Mouse (Mus musculus) neural tube, embryonic 13.5 days (tissue): ENCODE data around the gene Rpl38. TPM values are rescaled to one million over a fixed set of nuclear protein-coding genes. Genes with fewer than 3 reads are reported as not detected.

Source experiments
- ATAC-seq: fragments of 200-750 bp; cut with Nextera tagmentation; 2 replicates; pipeline ENCODE4 v1.8.0; 2017; ENCODE audit warnings: low read depth, mild to moderate bottlenecking, moderate TSS enrichment, moderate library complexity
- H3K27ac ChIP-seq: fragments of 300-500 bp; sonication (generic); replicated peaks from 2 replicates; pipeline ENCODE4 v1.5.1; 2015; ENCODE audit warnings: moderate library complexity, mild to moderate bottlenecking, inconsistent platforms
- H3K27me3 ChIP-seq: fragments of 300-500 bp; sonication (generic); 2 replicates; pipeline ENCODE4 v1.6.1; 2015; ENCODE audit warnings: mild to moderate bottlenecking, inconsistent platforms
- H3K36me3 ChIP-seq: fragments of 300-500 bp; sonication (generic); 2 replicates; pipeline ENCODE4 v1.6.1; 2015; ENCODE audit warnings: mild to moderate bottlenecking, inconsistent platforms
- H3K4me1 ChIP-seq: fragments of 300-500 bp; sonication (generic); replicated peaks from 2 replicates; pipeline ENCODE4 v1.6.1; 2015; ENCODE audit warnings: inconsistent platforms
- H3K4me2 ChIP-seq: fragments of 300-500 bp; sonication (generic); 2 replicates; pipeline ENCODE4 v1.6.1; 2015; ENCODE audit warnings: inconsistent platforms, mild to moderate bottlenecking, moderate library complexity
- H3K4me3 ChIP-seq: fragments of 300-500 bp; sonication (generic); 2 replicates; pipeline ENCODE4 v1.5.1; 2015; ENCODE audit warnings: mild to moderate bottlenecking, inconsistent platforms
- H3K9ac ChIP-seq: fragments of 300-500 bp; sonication (generic); 2 replicates; pipeline ENCODE4 v1.6.1; 2015; ENCODE audit warnings: moderate library complexity, mild to moderate bottlenecking, inconsistent platforms
- H3K9me3 ChIP-seq: fragments of 300-500 bp; sonication (generic); 2 replicates; pipeline ENCODE4 v1.6.1; 2016; ENCODE audit warnings: inconsistent platforms
- WGBS: fragments of 180-500 bp; shearing (Covaris S2); methylation state at CpG from one replicate; pipeline ENCODE4 v1.1.7; 2015; 5-methylcytosine and 5-hydroxymethylcytosine counted together
- polyA plus RNA-seq: library from polyadenylated mRNA; unstranded; fragments of >200 nt; fragmentation: Nextera tagmentation; extraction: Ambion mirVana; gene quantifications from 2 replicates; pipeline ENCODE4 v1.2.1, GENCODE M21; 2015

Gene Rpl38
- polyA plus RNA-seq, 1 experiment from 2014 or later, result 850 TPM

DNA sequence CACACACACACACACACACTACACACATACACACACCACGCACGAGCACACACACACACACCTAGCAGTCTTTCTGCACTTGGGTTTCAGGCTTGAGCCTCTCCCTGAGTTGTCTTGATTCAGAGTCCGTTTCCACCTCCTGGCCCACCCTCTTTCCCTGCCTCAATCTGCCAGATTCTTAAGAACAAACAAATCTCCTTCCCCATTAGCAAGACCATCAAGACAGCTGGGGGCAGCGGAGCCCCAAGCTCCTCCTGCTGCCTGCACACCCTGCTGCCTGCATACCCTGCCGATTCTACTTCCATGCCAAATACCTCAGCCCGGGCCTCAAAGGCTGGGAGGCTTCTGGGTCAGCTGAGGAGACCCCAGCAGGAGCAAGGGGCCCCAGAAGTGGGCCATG, 27.7 kb upstream of the Rpl38 start:
- H3K27me3 ChIP-seq, result peaks cover 24% of the 10 kb centered on the region
- H3K9ac ChIP-seq, result no peak overlapping the region
- H3K4me2 ChIP-seq, result no peak overlapping the region
- H3K9me3 ChIP-seq, result no peaks in the 10 kb centered on the region
- WGBS, result 35% methylated on average over 6 of the region's 6 CpGs
- ATAC-seq, result no peak
- no peaks in the 10 kb centered on the region for H3K36me3 ChIP-seq
- no peak overlapping the region for H3K4me3 ChIP-seq
- H3K27ac ChIP-seq, result 0 out of 2 replicates have a peak overlapping the region, but pooled peaks have one; percentile 9
- peaks cover 32% of the 10 kb centered on the region for H3K4me1 ChIP-seq

DNA sequence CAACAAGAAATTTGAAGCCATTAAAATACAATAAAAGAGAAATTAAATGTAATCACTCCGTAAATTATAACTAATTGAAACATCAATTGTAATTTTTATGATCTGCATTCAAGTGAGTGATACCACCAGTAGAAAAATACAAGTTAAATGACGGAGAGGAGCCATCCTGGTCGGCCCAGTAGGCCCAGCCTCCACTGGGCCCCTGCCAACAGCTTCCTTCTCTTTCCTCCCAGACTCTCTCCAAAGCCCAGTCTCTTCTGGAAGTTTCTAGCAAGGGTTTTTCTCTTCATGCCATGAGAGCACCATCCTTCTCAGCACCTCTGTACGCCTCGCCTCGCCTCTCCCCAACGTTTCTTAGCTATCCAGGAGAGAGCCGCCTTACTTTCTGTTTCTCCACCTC, 27.2 kb upstream of the Rpl38 start:
- H3K9me3 ChIP-seq, result 0 out of 2 replicates have a peak, but pooled peaks cover under 1% of the 10 kb centered on the region
- 80% methylated on average over 8 of the region's 8 CpGs for WGBS
- ATAC-seq, result no peak
- H3K4me1 ChIP-seq, result peaks cover 27% of the 10 kb centered on the region
- H3K4me3 ChIP-seq, result no peak overlapping the region
- no peak overlapping the region for H3K9ac ChIP-seq
- no peak overlapping the region for H3K4me2 ChIP-seq
- H3K36me3 ChIP-seq, result no peaks in the 10 kb centered on the region
- H3K27me3 ChIP-seq, result peaks cover 24% of the 10 kb centered on the region
- no peak overlapping the region for H3K27ac ChIP-seq

- no peak for ATAC-seq
- no peak overlapping the region for H3K27ac ChIP-seq
- H3K4me1 ChIP-seq, result peaks cover 18% of the 10 kb centered on the region
- H3K9me3 ChIP-seq, result 0 out of 2 replicates have a peak, but pooled peaks cover 6% of the 10 kb centered on the region
- H3K9ac ChIP-seq, result no peak overlapping the region
- H3K27me3 ChIP-seq, result peaks cover 23% of the 10 kb centered on the region
- H3K36me3 ChIP-seq, result no peaks in the 10 kb centered on the region
- H3K4me3 ChIP-seq, result no peak overlapping the region
- 62% methylated on average over 12 of the region's 12 CpGs for WGBS
- H3K4me2 ChIP-seq, result no peak overlapping the region
These were observed 26.1 kb upstream of the Rpl38 start for GRCm38 (mm10) chr11:114642184-114642583.

GRCm38 (mm10) chr11:114642926-114643325, 25.4 kb upstream of the Rpl38 start:
- Histone ChIP-seq H3K27me3 (peaks cover 16% of the 10 kb centered on the region), H3K9ac (no peak overlapping the region), H3K4me1 (peaks cover 14% of the 10 kb centered on the region), H3K36me3 (no peaks in the 10 kb centered on the region), H3K4me2 (no peak overlapping the region), H3K27ac (no peak overlapping the region), H3K9me3 (0 out of 2 replicates have a peak, but pooled peaks cover 6% of the 10 kb centered on the region), H3K4me3 (no peak overlapping the region)
- ATAC-seq, result no peak
- 85% methylated on average over 11 of the region's 11 CpGs for WGBS

GRCm38 (mm10) chr11:114644122-114644521, 24.2 kb upstream of the Rpl38 start:
- Histone ChIP-seq H3K4me1 (peaks cover 14% of the 10 kb centered on the region), H3K4me3 (no peak overlapping the region), H3K9ac (no peak overlapping the region), H3K4me2 (no peak overlapping the region), H3K36me3 (no peaks in the 10 kb centered on the region), H3K9me3 (0 out of 2 replicates have a peak, but pooled peaks cover 6% of the 10 kb centered on the region), H3K27ac (no peak overlapping the region), H3K27me3 (peaks cover 9% of the 10 kb centered on the region)
- ATAC-seq, result no peak
- WGBS, result 54% methylated on average over 2 of the region's 2 CpGs

DNA sequence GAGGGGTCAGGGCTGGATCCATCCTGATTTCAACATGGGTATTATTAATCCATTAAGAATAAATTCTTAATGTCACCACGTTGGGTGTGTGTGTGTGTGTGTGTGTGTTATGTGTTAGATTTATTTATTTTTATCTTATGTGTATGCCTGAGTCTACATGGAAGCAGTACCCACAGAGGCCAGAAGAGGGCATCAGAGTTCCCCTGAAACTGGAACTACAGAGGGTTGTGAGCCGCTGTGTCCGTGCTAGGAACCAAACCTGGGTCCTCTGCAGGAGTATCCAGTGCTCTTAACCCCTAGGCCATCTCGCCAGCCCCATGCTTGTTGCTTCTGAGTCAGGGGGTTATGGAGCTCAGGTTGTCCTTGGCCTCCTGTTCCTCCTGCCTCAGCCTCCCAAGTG, 18.8 kb upstream of the Rpl38 start:
- 66% methylated on average over 4 of the region's 4 CpGs for WGBS
- H3K27ac ChIP-seq, result no peak overlapping the region
- H3K9ac ChIP-seq, result no peak overlapping the region
- H3K27me3 ChIP-seq, result peaks cover 8% of the 10 kb centered on the region
- H3K9me3 ChIP-seq, result 0 out of 2 replicates have a peak, but pooled peaks cover 6% of the 10 kb centered on the region
- H3K4me1 ChIP-seq, result peaks cover 10% of the 10 kb centered on the region
- no peak overlapping the region for H3K4me2 ChIP-seq
- no peaks in the 10 kb centered on the region for H3K36me3 ChIP-seq
- ATAC-seq, result no peak
- H3K4me3 ChIP-seq, result no peak overlapping the region

- H3K36me3 ChIP-seq, result no peaks in the 10 kb centered on the region
- no peak overlapping the region for H3K4me3 ChIP-seq
- peaks cover 32% of the 10 kb centered on the region for H3K4me1 ChIP-seq
- WGBS, result 3% methylated on average over 16 of the region's 16 CpGs
- H3K9ac ChIP-seq, result no peak overlapping the region
- H3K27me3 ChIP-seq, result peaks cover 8% of the 10 kb centered on the region
- H3K4me2 ChIP-seq, result peak overlapping the region; percentile 37
- no peak overlapping the region; the same call in 1 of the 2 replicates for H3K27ac ChIP-seq
- no peaks in the 10 kb centered on the region for H3K9me3 ChIP-seq
- no peak for ATAC-seq
These were observed 15.8 kb upstream of the Rpl38 start for GRCm38 (mm10) chr11:114652531-114652930.

DNA sequence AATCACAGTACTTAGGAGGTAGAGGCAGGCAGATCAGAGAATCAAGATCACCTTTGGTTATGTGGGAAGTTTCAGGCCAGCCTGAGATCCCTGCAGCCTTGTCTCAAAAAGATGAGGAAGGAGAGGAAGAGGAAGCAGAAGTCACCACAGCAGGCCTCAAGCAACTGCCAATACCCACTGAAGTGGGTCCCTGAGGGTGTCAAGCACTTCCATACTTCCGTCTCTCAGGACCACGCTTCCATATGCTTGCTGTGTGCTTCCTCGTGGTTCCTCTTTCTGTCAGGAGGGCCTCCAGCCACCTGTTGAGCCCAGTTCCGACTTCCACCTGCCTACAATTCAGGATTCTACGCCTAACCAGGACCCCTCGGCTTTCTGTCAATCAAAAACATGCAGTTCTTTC, 14.7 kb upstream of the Rpl38 start:
- no peaks in the 10 kb centered on the region for H3K36me3 ChIP-seq
- H3K27ac ChIP-seq, result no peak overlapping the region
- WGBS, result 82% methylated on average over 6 of the region's 6 CpGs
- no peak overlapping the region for H3K9ac ChIP-seq
- ATAC-seq, result no peak
- no peak overlapping the region for H3K4me2 ChIP-seq
- H3K4me3 ChIP-seq, result no peak overlapping the region
- H3K4me1 ChIP-seq, result peaks cover 36% of the 10 kb centered on the region
- no peaks in the 10 kb centered on the region for H3K9me3 ChIP-seq
- peaks cover 8% of the 10 kb centered on the region for H3K27me3 ChIP-seq

GRCm38 (mm10) chr11:114654552-114654951, 13.8 kb upstream of the Rpl38 start:
- Histone ChIP-seq H3K4me1 (peaks cover 36% of the 10 kb centered on the region), H3K4me3 (no peak overlapping the region), H3K36me3 (no peaks in the 10 kb centered on the region), H3K4me2 (no peak overlapping the region), H3K9me3 (no peaks in the 10 kb centered on the region), H3K27ac (no peak overlapping the region), H3K27me3 (peaks cover 8% of the 10 kb centered on the region), H3K9ac (no peak overlapping the region)
- ATAC-seq, result no peak
- WGBS, result 70% methylated on average over 5 of the region's 5 CpGs

DNA sequence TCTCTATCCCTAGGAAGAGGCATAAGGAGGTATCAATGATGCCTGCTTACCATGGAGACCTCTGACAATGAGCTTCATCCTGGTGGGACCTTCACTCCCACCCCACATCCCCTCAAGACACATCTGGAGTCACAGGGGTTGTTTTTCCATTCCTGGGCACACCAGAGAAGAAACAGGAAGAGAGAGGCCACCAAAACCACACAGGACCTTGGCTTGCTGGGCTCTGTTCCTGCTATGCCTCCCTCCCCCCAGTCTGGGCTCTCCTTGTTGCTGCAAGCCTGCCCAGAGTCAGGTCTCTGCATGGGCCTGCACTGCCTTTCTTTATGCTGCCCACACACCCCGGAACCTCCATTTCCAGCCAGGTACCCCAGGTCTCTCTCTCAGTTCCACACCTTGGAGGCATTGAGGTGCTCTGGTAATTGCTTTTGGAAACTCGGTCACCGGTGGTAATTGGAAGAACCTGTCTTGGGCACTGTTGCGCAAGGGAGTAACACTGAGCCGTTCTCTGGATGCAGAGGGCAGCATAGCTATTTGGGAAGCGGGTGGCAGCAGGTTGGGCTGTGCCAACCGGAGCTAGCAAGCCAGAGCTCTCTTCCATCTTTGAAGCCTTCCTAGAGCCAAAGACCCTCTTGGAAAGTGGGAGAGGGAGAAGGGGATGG, 12.8 kb upstream of the Rpl38 start:
- no peaks in the 10 kb centered on the region for H3K9me3 ChIP-seq
- H3K4me2 ChIP-seq, result no peak overlapping the region
- H3K4me1 ChIP-seq, result peaks cover 36% of the 10 kb centered on the region
- WGBS, result 87% methylated on average over 7 of the region's 7 CpGs
- H3K36me3 ChIP-seq, result no peaks in the 10 kb centered on the region
- no peak overlapping the region for H3K4me3 ChIP-seq
- no peak overlapping the region for H3K27ac ChIP-seq
- peaks cover 8% of the 10 kb centered on the region for H3K27me3 ChIP-seq
- H3K9ac ChIP-seq, result no peak overlapping the region
- ATAC-seq, result no peak

GRCm38 (mm10) chr11:114656994-114657644, 11.2 kb upstream of the Rpl38 start:
- 21% methylated on average over 23 of the region's 27 CpGs for WGBS
- peak; percentile 70 for ATAC-seq
- H3K4me1 ChIP-seq, result peaks cover 35% of the 10 kb centered on the region

DNA sequence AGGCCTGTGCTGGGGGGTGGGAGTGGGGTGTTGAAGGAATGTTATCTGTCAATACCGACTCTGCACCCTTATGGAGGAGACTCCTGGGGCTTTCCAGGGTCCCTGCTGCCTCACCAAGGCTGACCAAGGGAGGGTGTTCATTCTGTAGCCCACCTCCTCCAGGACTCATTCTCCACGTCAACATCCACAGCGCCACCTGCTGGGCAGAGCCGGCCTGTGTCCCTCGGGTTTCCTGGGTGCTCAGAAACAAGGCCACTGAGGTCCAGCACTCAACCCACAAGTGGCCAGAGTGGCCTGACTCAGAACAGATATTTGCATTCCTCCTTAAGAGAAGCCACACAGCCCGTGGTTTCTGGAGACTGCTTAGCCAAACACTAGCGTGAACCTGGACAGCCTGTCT, 10.6 kb upstream of the Rpl38 start:
- Histone ChIP-seq H3K27me3 (peaks cover 8% of the 10 kb centered on the region), H3K9ac (0 out of 2 replicates have a peak overlapping the region, but pooled peaks have one; percentile 50), H3K9me3 (no peaks in the 10 kb centered on the region), H3K27ac (peak overlapping the region; percentile 61), H3K4me1 (peaks cover 29% of the 10 kb centered on the region), H3K36me3 (no peaks in the 10 kb centered on the region), H3K4me3 (no peak overlapping the region), H3K4me2 (peak overlapping the region; percentile 30; the same call in 1 of the 2 replicates)
- 18% methylated on average over 7 of the region's 7 CpGs for WGBS
- ATAC-seq, result peak; percentile 56

More at GRCm38 (mm10) chr11:114656994-114657644, 11.2 kb upstream of the Rpl38 start:
- Histone ChIP-seq H3K9me3 (no peaks in the 10 kb centered on the region), H3K9ac (peak overlapping the region; percentile 50), H3K27ac (peak overlapping the region; percentile 61), H3K27me3 (peaks cover 8% of the 10 kb centered on the region), H3K4me3 (no peak overlapping the region), H3K4me2 (peak overlapping the region; percentile 30), H3K36me3 (no peaks in the 10 kb centered on the region)
